Mouse (Mus musculus) kidney, postnatal 14 days (tissue): ENCODE data around the gene Clic4.
"Not testable (repeated sequence)": the region's sequence is repeated elsewhere in the genome, so short reads cannot be mapped to it uniquely, and the experiment has no call there.

ENCODE experiments used
- DNase-seq: peaks from one replicate; pipeline ENCODE4 v3.0.0; 2022; ENCODE audit warnings: mixed read lengths

Gene Clic4

DNA sequence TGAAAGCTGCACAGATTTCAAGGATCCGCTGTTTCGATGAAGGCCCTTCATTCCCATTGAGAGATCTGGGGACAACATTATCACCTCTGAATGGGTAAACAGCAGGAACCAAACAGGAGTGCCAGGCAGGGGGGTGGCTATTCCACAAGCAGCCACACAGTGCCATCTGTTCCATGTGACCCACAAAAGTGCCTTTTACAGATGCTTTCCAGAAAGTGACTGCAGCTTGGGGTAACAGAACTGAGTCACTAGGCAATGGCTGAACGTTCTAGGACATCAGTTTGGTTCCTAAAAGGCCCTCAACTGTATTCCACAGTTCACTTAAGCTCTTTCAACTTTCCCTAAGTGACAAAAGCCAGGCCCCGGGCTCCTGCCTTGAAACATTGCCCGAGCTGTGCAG is 42.0 kb downstream of the Clic4 start:
- DNase-seq, result no peak

DNA sequence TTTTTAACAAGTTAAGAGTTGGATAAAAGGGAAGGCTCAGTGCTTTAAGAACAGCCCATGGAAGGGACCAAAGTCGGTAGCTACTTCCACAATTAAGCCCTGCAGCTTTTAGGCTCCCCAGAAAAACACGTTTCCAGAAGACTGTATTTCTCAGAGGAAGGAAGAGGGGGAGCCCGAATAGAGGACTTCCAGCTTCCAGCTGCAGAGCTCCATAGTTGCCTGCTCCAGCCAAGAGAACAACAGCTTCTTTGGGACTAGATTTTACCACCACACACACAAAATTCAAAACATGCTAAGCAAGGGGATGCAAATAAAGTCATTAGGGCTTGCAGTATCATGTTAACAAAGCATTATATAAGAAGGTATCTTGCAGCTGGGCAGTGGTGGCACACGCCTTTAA is 42.7 kb downstream of the Clic4 start:
- no peak for DNase-seq

DNA sequence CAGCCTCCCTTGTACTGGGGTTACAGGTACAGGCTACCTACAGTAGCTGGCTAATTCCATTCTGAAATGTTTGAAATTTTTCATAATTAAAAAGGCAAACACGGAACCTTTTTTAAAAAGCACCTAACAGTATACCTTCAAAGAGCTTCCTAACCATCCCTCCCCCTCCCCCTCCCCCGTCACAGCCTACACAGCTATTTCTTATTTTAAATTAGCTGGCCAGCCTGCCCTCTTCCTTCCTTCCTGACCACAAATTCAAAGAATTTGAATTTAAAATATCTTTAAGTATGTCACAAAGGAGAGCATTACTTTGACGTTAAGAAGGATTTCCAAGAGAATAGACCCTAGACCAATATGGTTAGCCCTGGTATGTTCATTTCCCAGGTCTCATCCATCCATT is 44.5 kb downstream of the Clic4 start:
- no peak for DNase-seq

DNA sequence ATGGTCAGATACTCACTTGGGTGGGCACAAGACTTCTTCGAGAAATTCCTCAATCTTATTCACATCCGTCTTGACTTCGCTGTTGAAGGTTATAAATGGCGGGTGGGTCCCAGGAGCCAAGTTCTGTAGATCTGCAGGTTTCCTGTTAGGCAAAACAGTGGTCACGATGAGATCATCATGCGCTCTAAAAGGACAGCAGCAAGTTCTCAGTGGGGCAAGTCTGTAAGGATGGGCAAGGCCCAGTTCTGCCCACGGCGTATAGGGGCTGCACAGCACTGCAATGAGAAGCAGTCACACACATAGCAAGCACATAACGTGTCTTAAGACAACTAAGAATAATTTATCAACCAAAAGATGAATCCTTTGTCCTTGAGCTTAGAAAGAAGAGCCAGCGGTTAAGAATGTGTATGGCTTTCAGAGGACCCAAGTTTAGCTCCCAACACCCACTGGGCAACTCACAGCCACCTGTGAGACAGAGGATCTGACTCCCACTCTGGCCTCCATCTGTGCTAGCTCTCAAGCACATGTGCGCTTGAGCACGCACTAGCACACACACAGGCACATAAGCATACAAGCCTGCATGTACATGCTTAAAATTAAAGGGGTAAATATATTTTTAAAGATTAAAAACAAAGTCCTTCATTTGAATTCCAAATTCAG is 46.5 kb downstream of the Clic4 start:
- no peak for DNase-seq

DNA sequence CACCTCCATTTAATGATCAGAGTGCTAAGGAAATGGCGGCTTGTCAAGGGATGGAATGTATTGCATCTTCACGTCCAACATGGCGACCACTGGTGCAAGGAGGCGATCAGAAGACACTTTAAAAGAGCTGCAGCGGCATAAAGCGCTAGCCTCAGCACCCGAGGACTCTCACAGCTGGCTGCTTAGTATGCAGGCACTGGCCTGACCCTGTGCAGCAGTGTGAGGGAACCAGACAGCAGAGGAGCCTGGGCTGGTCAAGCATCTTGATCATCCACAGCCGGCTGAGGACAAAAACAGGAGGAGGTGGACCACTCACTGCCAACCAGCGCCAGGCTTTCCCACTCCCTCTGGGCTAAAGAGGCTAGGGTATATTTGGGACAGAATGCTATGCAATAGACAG is 48.8 kb downstream of the Clic4 start:
- DNase-seq, result no peak

DNA sequence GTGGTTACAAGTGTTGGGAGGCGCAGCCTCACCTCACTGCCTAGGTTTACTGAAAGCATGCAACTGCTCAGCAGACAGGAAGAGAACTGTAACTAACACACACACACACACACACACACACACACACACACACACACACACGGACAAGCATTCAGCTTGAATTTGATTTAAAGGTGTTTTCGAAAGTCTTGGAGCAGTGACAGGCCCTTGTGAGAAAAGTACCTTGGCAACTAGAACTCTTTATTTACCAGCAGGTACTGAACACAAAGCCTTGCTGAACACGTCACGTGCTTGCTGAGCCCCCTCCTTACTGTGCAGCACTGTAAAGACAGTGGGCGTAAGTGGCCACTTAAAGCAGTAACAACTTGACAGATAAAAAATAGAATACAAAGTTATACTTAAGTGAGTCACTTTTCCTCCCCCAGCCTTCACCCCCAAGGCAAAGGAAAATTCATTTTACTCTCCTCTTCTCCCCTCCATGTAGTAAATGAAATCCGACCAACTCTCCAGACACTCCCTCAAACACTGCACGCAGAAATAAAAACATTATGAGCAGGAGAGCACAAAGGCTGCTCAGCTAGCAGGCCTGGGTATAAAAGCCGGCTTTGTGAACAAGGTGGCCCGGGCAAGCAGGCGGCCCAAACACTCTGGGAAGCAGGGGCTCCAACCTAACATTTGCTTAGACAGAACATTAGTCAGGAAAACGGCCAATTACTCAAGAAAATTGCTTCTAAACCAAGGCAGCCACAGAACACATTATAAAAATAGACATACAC is 50.8 kb downstream of the Clic4 start:
- DNase-seq, result no peak

DNA sequence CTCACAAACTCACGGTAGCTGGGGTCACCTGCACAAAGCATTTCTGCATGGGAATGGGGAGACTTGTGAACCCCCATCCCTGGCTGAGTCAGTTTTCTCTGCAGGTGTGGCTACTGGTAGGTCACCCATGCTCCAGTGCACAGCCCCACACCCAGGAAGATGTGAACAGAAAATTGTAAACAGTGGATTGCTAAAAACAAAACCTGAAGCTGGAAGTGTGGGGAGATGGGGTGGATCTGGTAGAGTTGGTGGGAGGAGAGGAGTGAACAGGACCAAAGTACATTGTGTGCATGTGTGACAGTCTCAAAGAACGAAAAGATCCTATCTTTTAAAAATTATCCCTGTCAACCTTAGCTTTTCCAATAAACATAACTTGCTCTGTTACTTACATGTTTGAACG is 52.0 kb downstream of the Clic4 start:
- no peak for DNase-seq

DNA sequence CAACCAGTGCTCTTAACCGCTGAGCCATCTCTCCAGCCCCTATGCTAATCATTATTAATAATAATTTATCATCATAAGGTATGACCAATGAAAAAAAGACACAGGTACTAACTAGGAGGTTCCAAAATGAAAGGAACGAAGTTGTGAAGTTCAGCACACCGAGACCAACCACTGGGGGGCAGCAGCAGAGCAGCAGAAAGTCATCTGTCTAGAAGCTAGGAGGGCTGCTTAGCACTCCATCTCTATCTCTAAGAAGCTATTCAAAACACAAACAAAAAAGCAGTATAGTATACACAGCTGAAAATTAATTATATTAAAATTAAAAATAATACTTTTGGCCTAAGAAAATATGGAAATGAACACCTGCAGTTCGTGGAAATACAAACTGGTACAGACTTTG is 53.0 kb downstream of the Clic4 start:
- DNase-seq, result peak; percentile 86

DNA sequence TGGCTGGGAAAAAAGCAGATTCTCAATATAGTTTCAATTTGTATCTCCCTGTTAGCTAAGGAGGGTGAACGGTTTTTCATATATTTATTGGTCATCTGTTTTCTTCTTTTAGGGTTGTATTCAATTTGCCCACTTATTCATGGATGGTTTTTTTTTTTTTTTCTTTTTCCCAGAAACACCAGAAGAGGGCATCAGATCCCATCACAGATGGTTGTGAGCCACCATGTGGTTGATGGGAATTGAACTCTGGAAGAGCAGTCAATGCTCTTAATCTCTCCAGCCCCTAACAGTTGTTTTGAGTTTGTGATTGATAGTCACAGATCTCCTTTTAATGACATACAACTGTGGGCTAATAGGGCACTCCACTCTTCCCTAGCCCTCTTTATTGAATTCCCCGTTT is 62.8 kb downstream of the Clic4 start:
- no peak for DNase-seq

DNA sequence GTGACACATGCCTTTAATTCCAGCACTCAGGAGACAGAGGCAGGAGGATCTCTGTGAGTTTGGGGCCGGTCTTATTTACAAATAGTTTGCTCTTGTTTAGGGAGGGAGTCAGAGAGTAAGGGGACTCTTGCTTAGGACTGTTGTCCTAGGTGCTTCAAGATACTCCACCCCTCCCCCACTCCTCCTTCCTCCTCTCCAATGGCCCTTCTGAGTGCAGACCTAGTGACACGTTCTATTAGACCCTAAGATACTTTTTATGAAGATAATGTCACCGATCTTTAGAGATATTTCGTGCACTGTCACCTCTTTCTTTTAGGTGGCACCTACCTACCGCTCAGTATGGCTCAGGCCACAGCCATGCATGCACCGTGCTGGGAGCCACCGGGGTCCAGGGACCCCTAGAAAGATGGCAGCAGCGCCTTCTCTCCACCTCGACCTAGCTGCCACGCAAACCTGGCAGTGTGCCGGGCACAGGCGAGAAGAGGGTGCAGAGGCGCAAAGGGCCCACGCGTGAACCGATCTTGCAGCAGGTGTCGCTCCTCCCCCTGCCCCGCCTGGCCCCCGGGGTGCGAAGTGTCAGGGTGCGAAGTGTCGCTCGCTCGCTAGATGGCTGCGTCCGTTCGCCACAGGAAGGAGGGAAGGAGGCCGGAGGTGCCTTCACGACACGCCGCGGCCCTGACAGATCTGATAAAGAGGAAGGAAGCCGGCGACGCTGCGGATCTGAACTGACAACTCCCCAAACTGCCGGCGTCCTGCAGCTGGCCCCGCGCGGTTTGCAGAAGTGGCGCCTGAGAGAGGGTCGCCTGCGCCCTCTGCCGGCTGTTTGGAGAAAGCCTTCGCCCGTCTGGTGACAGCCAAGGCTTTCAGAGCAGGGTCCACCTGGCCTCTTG is 66.7 kb downstream of the Clic4 start:
- peak; percentile 92 for DNase-seq

DNA sequence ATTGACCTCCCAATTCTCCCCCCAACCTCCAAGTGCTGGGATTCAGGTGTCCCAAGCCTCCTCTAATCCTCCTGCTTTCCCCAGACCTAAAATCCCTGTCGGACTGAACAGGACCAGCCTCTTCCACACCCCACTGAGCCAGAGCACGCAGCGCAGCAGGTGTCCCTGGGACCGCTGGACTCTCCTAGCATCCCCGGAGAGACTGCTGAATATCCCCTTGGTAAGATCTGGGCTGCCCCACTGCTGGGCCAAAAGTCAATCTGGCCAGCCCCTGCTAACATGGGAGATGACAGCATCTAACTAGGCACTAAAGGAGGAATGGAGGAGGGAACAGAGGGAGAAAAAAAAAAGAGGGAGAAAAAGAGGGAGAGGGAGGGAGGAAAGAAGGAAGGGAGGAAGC is 67.4 kb downstream of the Clic4 start:
- no peak for DNase-seq

DNA sequence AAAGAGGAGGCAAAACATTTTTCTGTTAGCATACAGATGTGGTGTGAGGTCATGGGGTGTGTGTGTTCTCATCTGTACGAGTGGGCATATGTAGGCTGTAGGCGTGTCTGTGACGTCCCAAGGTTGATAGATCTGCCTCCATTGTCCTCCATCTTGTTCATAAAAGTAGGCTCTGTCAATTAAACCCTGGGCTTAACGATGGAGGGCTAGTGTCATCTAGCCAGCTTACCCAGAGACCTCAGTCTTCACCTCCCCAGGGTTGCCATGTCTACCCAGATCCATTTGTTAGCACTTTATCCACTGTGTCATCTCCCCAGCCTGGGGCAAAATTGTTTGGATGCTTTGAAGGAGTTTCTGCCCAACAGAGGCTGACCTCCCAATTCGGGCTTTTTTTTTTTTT is 67.9 kb downstream of the Clic4 start:
- no peak for DNase-seq

DNA sequence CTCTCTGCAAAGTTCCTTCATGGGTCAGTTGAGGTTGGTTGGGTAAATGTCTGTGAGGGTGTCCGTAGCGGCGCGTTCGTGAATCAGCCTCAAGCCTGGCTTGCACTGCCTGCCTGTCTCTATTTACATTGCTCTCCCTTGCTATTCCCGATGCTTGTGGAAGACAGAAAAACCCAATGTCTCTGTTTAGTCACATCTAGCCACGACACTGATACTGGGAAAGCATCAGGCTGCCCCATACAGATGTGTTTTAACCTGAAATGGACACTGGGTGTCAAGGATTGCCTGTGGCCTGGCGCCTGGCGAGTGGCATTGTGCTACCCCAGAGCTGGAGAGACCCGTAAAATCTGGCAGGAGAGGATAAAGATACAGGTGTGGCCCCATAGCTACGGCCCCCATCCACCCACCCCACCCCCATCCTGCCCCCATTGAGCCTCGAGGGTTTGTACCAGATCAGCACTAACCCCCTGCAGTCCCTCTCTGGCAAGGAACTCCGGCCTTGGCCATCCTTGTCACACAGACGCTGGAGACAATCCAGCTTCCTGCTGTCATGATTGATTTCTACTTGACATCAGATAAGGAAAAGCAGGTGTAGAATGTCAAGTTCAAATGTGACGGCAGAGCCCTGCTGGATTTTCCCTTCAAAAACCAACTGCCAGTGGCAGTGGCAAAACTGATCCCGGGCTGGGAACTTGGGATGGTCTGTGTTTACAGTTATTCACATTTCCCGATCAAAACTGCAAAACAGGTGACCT is 68.6 kb downstream of the Clic4 start:
- DNase-seq, result no peak

DNA sequence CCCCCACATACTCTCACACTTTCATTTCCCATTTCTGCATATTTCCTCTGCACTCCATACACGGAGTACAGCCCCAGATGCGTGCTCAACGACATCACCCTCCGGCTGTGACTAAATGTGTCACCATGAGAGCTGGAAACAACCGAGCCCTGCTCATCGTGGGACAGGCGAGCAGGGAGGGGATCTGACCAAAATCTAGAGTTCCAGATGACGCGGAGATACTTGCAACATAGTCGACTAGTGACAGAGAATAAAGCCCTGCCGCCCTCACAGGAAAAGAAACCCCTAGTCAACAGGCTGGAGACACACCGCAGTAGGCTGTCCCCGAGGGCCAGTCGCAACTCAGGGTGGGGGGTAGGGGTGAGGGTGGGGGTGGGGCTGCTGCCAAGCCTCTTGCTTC is 69.3 kb downstream of the Clic4 start:
- no peak for DNase-seq

DNA sequence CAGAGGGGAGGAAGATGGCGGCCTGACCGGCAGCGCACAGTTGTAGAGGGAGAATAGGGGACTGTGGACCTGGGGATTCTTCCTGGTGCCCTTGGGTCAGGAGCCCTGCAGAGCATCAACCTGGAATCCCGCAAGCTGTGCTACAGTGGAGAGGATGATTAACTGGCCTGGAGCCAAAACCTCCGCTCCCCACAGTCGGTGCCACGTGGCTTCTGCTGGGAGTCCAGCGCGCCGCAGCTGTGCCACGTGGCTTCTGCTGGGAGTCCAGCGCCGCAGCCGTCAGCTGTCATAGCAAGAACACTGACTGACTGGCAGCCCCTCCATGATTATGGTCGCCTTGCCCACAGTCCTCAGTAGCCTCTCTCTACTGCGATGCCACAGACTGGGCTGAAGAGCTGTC is 70.8 kb downstream of the Clic4 start:
- no peak for DNase-seq

DNA sequence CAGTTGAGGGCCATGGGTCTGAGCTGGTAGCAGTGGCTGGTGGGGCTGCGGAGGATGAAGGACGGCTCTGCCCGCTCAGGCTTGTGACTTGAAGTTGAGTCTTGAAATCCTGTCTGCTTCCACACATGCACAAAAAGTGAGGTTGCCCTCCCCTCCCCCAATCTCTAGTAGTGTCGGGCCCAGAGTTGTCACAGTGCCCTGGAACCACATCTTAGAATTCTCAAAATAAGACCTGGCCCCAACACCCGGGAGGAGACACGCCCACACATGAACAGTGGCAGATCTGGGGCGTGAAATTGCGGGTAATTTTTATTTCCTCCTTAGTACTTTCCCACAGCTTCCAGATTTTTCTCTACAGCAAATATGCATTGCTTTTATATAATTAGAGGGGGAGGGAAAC is 74.8 kb downstream of the Clic4 start:
- no peak for DNase-seq

DNA sequence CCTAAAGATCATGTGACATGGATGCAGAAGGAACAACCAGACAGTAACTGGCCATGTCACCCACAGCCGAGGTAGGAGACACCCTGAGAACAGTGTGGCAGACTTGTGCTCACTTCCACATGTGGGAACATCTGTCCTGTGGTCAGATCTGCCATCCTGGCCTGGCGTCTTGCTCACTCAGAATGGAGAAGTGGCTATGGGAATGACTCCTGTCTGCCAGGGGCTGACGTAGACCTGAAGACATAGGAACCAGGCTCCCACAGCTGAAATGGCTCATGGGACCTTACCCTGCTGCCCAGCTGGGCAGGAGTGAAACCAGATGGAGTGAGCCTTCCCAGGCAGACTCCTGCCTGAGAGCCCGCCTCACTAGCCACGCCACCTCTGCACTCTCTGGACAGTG is 79.8 kb downstream of the Clic4 start:
- DNase-seq, result no peak

DNA sequence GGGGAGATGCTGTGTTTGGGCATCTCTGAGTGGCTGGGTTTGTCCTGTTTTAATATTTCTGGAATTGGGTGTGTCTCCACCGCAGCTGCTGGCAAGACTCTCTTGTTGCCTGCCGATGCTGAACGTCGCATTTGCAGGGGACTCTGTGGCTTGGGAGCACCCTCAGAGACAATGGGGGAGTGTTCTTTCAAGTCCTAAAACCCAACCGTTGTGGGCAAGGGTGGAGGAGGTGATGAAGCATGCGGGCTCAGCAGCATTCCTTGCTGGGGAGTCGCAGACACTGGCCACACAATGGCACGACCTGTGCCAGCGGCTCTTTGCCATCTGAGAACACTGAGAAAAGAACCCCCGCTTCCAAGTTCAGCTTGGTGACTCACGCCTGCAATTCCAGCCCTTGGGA is 81.0 kb downstream of the Clic4 start:
- DNase-seq, result no peak

DNA sequence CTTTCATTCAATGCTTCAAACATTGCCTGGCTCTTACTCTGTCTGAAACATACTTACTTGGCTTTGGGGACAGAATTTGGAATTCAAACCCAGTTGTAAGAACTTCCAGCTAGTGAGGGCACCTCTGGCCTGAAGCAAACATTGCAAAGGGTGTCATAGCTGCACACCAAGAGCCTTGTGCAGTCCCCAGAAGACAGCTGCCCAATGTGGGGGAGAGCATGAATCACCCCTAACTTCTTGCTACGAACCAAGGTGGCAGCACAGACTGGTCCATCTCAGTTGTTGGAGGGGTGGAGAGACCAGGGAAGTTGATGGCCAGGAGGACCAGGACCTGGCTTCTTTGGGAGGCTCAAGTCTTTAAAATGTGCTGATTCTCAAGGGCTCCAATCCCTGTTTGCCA is 81.4 kb downstream of the Clic4 start:
- no peak for DNase-seq

DNA sequence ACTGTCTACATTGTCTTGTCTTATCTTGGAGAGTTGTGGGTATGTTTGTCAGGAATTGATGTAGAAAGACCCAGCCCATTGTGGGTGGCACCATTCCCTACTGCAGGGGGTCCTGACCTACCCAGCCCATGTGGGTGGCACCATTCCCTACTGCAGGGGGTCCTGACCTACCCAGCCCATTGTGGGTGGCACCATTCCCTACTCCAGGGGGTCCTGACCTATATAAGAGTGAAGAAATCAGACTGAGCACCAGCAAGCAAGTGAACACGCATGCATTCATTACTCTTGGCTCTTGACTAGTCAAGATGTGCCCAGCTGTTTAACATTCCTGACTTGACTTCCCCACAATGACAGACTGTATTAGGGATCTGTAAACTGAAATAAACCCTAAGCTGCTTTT is 82.2 kb downstream of the Clic4 start:
- no peak for DNase-seq

DNA sequence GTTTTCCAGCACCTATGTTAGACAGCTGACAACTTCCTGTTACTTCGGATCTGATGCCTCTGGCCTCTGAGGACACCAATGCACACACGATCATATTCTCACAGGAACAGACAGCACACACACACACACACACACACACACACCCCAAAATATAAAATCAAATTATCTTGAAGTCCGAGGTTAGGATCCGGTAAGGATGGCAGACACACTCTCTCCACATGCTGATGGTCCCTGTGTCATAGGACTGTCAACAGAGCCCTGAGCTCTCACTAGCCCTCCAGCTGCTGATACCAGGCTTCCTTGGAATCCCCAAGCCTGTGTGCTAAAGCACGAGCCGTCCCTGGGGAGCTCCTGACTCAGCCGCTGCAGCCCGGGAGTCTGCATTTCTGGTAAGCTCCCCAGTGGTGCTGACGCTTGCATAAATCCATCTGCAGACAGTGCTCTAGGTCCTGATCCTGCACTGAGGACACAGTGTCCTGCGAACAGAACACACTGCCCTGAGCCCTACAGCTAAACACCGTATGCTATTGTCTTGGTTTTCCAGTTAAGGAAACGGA is 83.1 kb downstream of the Clic4 start:
- DNase-seq, result peak; percentile 28

DNA sequence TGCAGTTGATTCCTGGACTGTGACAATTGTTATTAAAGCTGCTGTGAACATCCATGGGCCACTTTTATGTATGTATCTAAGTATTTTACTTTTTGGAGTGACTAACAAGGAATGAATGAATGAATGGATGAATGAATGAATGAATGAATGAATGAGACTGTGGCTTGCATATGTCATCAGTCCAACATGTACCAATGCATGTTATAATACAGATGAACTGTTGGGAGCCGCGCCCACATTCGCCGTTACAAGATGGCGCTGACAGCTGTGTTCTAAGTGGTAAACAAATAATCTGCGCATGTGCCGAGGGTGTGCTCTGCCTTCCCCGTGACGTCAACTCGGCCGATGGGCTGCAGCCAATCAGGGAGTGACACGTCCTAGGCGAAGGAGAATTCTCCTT is 88.3 kb downstream of the Clic4 start:
- DNase-seq, result not testable (repeated sequence)

DNA sequence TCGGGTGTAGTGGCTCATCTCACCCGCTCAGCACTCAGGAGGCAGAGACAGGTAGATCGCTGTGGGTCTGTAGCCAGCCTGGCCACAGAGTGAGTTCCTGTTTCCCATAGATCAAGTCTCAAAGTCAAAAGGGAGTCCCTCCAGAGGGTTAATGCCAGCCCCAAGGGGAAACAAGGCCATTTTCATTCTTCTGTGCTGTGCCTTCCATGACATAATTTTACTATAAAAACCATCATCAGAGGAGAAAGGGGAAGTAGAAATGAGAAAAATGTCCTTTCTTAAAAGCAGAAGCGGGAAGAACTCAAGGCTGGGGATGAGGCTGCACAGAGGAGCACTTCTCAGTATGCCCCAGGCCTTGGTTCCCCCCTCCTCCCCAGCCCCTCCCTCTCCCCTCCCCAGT is 90.8 kb downstream of the Clic4 start:
- no peak for DNase-seq
